ENCODE assay signal across 14 mouse cellular contexts in the genomic region with DNA sequence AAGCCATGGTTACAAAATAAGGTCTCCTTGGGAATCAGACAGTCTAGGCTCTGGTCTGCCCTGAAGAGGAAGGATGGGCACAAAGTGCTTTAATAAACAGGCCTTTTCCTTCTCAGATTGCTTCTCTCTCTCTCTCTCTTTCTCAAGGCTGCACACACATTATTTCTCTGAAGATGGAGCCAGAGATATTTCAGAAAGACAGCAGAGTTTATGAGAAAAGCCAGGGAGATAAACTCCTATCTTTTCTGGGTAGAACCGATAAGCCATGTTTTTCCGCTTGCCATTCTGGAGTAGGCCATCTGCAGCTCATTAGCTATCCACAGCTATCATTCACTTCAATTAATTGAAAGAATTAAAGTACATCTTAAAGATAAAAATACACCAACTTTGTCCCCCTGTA.
"Had no signal": no experiment of that assay in that cellular context is flagged by ENCODE, and none has a peak within 500 bp of the region (broad histone marks: within the 10 kb centered on the region; RNA-seq: fewer than 3 reads in every experiment).

No protein-coding gene starts in this region.

- H3K4me1 ChIP-seq: limb, embryonic 15.5 days; liver, embryonic 12.5 days; midbrain, embryonic 10.5 days; neural tube, embryonic 15.5 days had no signal

- H3K4me3 ChIP-seq: limb, embryonic 15.5 days; liver, embryonic 12.5 days; midbrain, embryonic 10.5 days; myocyte; neural tube, embryonic 15.5 days had no signal

- H3K36me3 ChIP-seq: limb, embryonic 15.5 days; liver, embryonic 12.5 days; midbrain, embryonic 10.5 days; neural tube, embryonic 15.5 days had no signal

- DNase-seq: kidney, adult 8-10 months; kidney, postnatal 36 days; lung, embryonic 14.5 days; lung, postnatal 10 days; lung, postnatal 4 days; right cerebral cortex, adult 18-20 months; right cerebral cortex, postnatal 25 days; thymus, postnatal 36 days had no signal

- H3K27me3 ChIP-seq: limb, embryonic 15.5 days; liver, embryonic 12.5 days; neural tube, embryonic 15.5 days had no signal

- H3K4me2 ChIP-seq: limb, embryonic 15.5 days; liver, embryonic 12.5 days; lung, embryonic 14.5 days; neural tube, embryonic 15.5 days had no signal

- H3K9ac ChIP-seq: limb, embryonic 15.5 days; liver, embryonic 12.5 days; lung, embryonic 14.5 days; neural tube, embryonic 15.5 days had no signal

- ATAC-seq: liver, embryonic 12.5 days had no signal

- H3K27ac ChIP-seq: kidney, postnatal 0 days; limb, embryonic 15.5 days; liver, embryonic 12.5 days; midbrain, embryonic 10.5 days; neural tube, embryonic 15.5 days had no signal

- H3K9me3 ChIP-seq: limb, embryonic 15.5 days; liver, embryonic 12.5 days; midbrain, embryonic 10.5 days; neural tube, embryonic 15.5 days had no signal
